Mouse (Mus musculus): ENCODE data around the gene Snta1.

Snta1 gene

DNA sequence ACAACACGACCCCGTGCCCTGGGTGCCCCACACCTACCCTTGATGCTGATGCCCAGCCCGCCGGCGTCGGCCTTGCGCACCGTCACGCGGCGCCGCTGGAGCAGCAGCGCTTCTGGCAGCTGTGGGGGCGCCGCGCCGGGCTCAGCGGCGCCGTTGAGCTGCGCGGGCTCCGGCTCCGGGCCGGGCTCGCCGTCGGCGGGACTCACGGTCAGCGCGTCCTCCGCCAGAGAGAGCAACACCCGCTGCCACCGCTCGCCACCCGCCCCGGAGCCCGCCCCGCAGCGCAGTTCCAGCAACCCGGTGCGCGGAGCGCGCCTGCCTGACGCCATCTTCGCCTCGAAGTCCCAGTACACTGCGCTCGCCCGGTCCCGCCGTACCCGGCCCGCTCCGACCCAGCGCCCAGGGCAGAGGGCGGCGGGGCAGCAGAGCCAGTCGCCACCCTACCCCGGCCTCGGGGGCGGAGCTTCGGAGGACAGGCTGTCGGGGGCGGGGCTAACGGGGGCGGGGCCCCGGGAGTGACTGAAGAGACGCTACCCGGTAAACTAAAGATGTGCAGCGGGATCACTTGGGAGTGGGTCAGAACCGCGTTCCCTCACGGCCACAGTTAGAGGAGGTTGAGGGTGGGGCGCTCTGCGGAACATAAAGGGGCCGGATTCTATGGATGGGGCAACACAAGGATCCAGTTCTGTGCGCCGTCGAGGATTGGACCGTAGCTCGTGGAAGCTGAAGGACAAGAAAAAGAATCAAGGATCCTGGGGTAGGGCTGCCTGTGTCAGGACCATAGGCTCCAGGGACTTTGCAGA, at the start of gene Snta1:
Gene Snta1, minus strand, starts transcription at position 457 of the 803 bp plus-strand sequence.
- peak; percentile 78 for DNase-seq (ENCODE audit: low read depth, low spot score)

DNA sequence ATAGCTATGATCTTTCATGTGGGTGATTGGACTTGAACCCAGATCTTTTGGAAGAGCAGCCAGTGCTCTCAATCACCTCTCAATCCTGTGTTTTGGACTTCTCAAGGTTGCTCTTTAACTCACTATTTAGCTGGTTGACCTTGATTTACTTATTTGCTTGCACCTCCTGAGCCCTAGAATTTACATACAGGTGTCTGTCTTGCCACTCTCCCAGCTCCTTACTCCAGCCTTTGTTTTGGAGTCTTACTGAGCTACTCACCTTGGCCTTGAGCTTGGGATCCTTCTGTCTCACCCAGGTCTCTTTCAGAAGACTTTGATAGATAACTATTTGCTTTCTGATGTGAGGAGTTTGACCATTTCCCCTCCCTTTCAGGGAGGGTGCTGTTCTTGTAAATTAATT, 48.7 kb upstream of the Snta1 start:
- no peak for DNase-seq (ENCODE audit: low read depth, low spot score)

DNA sequence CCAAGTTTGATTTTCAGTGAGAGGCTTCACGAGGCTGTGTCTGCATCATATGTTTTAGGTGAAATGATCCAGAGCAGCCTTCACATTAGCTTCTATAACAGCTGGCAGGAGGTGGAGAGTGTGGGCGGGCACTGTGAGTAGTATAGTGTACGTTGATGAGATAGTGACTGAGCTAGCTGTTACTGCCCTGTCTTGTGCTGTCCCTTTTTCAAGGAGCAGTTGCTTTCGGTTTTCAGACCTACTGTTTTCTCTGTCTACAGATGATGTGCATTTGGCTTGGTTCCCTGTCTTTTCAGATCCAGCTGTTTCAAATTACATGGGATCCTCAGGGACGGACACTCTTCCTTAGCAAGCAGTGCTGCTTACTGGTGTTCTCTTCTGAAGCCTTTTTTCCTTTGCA, 47.9 kb upstream of the Snta1 start:
- no peak for DNase-seq (ENCODE audit: low read depth, low spot score)

DNA sequence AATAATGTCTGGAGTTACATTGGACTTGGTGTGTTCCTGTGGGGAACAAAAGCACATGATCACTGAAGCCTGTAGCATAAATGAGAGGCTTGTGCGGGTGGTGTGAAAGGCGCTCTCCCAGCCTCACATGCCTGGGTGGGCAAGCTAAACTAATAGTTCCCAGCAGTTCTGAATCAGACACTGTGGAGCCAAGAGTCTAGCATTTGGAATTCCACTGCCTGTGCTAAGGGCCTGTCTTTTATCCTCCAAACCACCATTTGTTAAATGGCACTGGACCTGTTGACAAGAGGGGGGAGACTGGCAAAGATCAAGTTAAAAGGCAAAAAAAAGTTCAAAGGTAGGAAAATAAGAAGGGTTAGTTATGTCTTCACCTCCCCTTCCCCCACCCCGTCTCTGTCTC, 46.7 kb upstream of the Snta1 start:
- no peak for DNase-seq (ENCODE audit: low read depth, low spot score)

DNA sequence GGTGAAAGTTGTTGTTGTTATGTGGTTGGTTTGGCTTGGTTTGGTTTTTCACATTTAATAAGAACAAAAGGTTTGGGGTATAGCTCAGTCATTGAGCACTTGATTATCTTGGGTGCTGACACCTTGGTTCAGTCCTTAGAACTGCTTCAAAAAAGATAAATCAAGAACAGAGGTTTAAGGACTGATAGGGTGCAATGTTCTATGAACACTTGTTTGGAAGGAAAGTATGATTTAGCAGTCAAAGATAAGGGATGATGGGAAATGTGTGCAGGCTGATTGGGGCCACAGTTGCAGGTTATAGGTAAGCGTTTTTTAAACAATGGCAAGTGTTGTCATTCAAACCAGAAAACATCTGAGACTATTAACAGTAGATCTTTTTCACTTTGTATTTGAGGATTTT, 46.2 kb upstream of the Snta1 start:
- no peak for DNase-seq (ENCODE audit: low read depth, low spot score)

DNA sequence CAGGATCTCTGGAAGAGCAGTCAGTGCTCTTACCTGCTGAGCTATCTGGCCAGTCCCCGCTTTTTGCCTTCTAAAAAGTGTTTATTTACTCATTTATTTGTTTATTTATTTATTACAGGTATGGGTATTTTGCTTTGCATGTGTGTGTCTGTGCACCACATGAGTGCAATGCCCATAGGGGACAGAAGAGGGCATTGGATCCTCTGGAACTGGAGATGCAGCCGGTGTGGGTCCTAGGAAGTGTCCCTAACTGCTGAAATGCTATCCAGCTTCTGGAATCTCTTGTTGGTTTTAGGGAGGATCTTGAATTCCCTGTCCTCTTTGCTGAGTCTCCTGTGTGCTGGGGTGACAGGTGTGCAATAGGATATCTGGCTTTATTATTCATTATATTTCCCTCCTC, 45.1 kb upstream of the Snta1 start:
- no peak for DNase-seq (ENCODE audit: low read depth, low spot score)

DNA sequence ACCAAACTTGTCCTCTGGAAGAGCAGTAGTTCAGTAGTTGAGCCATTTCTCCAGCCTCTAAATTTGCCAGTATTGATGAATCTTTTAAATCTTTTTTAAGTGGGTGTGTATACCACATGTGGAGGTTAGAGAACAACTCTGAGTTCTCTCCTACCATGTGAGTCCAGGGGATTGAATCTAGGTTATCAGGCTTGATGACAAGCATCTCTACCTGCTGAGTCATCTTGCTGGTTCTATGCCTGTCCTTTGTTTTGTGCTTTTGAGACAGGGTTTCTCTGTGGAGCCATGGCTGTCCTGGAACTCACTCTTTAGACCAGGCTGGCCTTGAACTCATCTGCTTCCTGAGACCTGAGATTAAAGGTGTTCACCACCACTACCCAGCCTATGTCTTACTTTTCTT, 40.7 kb upstream of the Snta1 start:
- DNase-seq (ENCODE audit: low read depth, low spot score) = no peak

DNA sequence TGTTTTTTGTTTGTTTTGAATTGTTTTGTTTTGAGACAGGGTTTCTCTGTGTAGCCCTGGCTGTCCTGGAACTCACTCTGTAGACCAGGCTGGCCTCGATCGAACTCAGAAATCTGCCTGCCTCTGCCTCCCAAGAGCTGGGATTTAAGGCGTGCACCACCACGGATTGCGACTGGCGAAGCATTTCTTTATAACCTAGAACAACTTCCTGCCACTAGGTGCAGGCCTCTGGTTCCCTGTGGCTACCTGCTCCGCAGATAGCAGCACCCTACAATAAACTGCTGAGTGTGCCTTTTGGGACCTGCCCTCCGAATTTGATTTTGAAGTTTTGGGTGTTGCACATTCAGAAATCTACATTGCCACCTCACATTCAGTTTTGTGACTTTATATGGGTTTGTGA, 39.9 kb upstream of the Snta1 start:
- DNase-seq (ENCODE audit: low read depth, low spot score) = no peak

DNA sequence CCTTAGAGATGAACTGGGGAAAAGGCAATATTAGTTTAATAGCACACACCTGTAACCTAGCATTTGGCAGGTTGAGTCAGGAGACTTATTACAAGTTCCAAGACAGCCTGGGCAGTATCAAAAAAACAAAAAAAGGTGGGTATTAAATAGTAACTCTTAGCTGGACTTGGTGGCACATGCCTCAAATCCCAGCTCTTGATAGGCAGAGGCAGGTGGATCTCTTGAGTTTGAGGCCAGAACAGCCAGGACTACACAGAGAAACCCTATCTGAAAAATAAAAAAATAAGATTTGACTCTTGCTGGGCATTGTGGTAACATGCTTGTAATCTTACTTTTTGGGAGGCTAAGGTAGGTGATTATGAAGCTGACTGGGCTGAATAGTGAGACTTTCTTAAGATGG, 32.6 kb upstream of the Snta1 start:
- no peak for DNase-seq (ENCODE audit: low read depth, low spot score)

DNA sequence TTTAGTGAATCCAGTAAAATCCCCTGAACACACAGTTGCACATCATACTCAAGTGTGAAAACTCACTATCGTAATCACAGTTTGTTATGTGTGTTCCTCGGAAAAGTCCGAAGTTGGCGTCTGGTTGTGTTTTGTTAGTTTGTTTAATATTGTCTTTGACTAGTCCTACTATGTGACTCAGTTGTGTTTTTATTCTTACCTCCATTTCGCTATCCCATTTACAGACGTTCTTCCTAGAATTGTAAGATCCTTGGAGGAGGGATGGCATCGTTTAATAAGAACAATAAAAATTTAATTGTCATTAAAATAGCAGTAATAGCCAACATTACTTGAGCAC, 29.3 kb upstream of the Snta1 start:
- no peak for DNase-seq (ENCODE audit: low read depth, low spot score)

DNA sequence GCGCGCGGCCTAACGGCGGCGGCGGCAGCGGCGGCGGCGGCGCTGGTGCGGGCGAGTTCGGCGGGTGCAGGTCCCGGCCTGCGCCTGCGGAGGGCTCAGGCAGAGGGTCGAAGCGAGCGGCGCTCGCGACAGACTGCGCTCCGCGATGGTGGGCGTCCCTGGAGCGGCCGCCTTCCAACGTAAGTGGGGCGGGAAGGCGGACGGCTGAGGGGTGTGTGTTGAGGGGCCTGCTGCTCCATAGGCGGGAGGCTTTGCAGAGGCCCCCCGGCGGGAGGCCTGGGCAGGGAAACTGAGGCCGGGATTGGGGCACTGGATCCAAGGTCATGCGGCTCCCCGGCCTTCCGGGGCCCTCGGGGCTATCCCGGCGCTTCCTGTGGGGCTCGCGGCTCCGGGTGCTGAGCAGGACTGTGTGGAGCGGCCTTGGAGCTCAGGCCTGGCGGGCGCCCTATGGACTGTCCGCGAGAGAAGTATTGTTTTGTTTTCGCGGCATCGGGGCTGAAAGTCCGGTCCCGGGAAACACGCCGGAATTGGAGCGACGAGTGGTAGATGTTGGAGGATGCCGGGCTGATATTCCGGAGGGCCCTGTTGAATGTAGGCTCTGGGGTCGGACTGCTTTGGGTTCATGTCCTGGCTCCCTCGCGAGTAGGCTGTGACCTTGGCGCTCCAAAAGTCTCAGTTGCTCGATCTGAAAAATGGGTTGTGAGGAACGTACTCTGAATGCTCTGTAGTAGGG, 28.7 kb upstream of the Snta1 start, which contains the start of gene Cbfa2t2:
Gene Cbfa2t2, plus strand, starts transcription at position 24 of the 733 bp plus-strand sequence.
- DNase-seq (ENCODE audit: low read depth, low spot score) = no peak

DNA sequence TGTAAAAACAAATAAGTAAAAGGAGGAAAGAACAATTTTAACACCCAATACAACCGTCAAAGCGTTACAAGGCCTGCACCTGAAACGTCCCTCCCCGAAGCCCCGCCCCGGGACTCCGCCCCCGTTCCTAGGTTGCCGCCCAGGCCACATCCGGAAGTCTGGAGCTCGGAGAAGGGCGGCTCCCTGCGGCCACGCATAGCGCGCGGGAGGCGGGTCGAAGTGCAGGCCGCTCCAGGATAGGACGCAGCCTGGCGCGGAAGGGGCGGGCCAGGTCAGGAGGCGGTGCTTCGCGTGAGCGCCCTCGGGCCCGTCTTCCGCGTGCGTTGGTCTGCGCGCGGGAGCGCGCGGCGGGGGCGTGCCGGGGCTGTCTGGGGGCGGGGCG, 28.2 kb upstream of the Snta1 start:
- DNase-seq (ENCODE audit: low read depth, low spot score) = peak; percentile 94

DNA sequence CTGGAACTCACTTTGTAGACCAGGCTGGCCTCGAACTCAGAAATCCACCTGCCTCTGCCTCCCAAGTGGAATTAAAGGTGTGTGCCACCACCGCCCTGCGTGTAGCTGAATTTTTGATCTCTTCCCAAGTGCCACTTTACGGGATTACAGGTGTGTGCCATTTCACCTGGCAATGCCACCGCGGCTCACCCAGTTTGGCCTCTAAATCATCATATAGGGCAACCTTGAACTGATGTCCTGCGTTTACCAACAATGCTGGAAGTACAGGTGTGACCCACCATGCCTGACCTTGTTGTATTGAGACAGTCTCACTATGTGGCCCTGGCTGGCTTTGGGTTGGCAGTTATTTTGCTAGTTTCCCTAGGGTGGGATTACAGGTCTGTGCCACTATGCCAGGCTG, 26.8 kb upstream of the Snta1 start:
- DNase-seq (ENCODE audit: low read depth, low spot score) = no peak

DNA sequence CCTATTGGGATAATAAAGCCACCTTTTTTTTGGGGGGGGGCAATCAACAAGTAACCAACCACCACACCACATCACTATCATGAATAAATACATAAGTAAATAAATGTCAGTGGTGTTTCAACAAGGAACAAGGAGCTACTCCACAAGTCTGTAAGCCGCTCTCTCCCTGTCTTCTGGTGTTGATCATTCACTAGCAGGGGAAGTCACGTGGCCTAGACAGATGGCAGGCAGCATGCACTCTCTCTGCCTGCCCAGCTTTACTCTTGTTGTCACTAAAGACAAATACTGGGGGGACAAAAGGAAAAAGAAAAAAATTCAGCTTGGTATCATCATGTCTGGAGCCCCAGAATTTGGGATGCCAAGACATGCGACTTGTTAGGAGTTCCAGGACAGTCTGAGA, 25.5 kb upstream of the Snta1 start:
- DNase-seq (ENCODE audit: low read depth, low spot score) = no peak

DNA sequence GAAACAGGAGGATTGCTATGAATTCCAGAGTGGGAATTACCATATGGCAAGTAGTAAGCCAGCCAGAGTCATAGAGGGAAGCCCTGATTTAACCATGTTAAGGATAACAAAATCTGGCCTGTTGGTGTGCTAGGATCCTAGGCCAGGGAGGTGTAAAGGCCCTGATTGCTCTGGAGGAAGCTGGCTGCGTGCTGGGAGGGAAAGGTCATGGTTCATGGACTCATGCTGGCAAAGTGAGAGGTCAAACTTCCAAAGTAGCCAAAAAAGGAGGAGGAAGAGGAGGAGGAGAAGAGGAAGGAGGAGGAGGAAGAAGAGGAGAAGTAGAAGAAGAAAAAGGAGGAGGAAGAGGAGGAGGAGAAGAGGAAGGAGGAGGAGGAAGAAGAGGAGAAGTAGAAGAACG, 24.8 kb upstream of the Snta1 start:
- no peak for DNase-seq (ENCODE audit: low read depth, low spot score)

DNA sequence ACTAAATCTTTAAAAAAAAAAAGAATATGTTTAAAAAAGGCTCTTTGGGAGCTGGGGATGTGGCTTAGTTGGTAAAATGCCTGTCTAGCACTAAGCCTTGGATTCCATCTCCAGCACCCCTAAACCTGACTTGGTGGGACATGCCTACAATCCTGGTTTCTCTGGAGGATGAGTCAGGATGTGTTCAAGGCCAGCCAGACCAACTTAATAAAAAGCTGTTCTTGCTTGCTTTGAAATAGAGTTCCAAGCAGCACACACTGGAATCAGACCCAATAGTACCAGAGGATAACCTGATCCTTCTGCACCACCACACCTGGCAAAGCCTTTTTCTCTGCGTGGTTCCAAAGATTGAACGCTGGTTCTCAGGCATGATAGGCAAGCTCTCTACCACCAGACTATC, 22.7 kb upstream of the Snta1 start:
- no peak for DNase-seq (ENCODE audit: low read depth, low spot score)

DNA sequence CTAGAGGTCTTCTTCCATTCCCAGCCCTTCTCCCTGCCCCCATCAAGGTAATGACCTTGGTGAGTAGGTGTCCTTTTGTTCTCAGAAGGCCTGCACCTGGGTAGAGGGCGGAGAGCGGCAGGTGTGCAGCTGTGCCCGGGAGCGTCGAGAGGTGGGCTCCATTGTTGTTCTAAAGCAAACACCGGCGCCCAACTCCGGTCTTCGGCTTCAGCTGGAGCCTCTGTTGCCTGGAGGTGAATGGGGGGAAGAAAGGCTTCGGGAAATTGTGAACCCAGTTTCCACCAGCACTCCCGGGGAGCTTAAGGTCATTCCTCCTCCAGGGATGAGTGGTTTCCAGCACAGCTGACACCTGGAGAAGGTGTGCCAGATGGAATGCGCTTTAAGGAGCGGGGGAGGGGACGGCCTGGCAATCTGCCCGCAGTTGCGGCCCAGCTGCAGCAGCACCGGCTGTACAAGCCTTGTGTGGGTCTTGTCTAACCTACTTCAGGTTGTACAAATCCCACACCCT, 20.0 kb upstream of the Snta1 start:
- DNase-seq (ENCODE audit: low read depth, low spot score) = no peak

DNA sequence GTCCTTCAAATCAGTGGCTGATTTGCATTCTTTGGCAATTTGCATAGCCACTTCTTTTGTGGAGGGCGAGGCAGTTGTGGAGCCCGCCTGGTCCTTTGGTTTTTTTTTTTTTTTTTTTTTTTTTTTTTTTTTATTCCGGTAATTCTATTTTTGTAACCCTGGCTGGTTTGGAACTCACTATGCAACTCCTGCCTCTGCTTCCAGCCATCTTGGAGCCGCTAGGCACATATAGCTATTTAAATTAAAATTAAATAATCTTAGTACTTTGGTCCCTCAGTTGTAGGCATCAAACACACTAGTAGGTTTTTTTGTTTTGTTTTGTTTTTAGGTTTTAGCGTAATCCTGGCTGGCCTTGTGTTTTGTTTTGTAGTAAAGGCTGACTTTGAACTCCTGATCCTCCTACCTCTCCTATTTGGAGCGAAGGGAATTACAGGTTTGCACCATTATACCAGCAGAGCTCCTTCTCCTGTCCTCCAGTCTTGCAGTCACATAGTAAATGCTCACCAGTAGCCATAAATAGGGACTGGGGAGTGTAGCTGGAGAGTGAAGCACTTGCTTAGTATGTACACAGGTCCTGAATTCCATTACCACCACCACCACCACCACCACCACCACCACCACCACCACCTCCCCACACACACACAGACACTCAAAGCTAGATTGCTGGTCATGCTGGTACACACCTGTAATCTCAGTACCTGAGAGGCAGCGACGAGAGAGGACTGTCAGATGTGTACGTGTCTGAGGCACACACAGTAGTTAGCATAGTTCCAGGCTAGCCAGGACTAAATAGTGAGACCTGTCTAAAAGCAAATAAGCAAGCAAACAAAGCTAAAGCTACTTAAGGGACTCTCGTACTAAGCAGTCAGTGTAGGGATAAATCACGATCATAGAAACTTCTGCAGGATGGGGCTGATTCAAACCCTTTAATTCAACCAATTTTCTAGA, 19.3 kb upstream of the Snta1 start:
- DNase-seq (ENCODE audit: low read depth, low spot score) = no peak

DNA sequence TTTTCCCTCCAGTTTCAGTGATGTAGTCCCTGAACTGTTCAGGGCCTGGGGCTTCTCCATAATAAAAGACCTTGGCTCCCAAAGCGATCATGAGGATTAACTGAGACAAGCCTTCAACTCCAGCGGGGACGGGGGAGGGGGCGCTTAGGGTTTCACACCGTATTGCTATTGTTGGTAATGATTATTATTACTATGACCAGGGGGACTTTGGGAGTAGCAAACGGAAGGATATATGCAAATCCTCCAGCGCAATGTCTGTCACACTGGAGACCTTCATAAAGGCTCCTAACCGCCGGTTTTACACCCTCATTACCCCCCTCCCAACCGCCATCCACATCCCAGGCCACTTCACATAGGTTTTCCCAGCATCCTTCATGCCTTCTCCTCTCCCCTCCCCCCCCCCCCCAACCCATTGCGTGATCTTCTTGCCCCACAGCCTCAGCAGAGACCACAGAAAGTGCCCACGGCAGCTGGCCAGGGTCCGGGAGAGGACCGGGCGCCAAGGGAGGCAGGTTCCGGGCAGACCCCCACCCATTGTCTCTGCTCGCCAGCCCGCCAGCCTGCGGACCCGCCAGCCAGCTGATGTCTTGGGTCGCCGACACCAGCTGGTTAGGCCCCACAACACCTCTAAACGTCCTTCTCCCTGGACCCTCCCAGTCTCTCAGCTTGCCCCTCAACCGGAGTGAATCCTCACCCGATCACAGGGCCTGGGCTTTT, 18.4 kb upstream of the Snta1 start:
- DNase-seq (ENCODE audit: low read depth, low spot score) = no peak

DNA sequence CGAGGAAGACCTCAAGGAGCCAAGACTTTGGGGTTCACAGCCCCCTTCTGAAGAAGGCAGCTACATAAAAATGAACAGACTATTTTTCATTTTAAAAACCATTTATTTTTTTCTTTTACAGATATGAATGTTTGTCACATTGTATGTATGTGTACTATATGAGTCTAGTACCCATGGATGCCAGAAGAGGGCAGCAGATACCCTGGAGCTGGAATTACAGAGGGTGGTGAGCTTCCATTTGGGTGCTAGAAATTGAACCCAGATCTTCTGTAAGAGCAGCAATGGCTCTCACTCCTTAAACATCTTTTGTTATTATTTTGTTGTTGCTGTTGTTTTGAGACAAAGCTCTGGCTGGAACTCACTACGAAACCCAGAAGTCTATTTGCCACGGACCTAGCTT, 17.6 kb upstream of the Snta1 start:
- no peak for DNase-seq (ENCODE audit: low read depth, low spot score)

DNA sequence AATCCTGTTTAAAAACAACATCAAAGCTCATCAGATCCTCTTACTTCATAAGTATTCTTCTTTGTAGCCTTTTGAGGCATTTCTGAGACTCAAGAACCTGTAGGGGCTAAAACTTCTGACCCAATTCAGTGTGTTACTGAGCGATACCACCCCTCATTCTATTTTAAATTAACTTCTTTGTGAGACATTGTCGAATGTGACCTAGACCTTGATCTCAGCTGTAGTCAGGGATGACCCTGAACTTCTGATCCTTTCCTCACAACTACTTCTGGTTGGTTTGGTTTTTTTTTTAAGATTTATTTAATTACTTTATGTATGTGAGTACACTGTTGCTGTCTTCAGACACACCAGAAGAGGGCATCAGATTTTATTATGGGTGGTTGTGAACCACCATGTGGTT, 15.6 kb upstream of the Snta1 start:
- DNase-seq (ENCODE audit: low read depth, low spot score) = no peak
